Mouse (Mus musculus): ENCODE results near the gene Gm20388.

DNA sequence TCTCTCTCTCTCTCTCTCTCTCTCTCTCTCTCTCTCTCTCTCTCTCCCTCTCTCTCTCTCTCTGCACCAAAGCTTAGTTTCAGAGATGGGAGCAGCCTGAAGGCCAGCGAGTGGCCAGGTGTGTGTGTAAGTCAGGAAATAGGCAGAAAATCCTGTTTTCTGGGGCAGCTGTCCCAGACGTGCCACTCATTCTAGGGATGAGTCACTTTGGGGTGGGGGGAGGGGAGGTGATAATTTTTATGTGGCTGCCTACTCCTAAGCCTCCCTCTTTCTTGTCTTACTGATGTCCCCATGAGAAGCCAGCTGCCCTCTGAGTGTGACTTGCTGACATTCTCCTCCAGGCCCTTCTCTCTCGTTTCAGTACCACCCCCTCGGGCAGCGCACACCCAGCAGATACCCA lies 75.5 kb downstream of the Gm20388 start:
- TF ChIP-seq CTCF (IDR thresholded peaks at IDR 0.05; ENCODE audit: extremely low read depth, insufficient read depth, low read length) = no peak
- TF ChIP-seq POLR2A (IDR thresholded peaks at IDR 0.05; ENCODE audit: extremely low read depth, insufficient read depth, low read length) = no peak

All from cortical plate, adult 2 months (tissue).